ENCODE assay signal across 9 mouse cellular contexts in genomic region chr16:22629900-22630299, GRCm38 (mm10).
"Had no signal": no experiment of that assay in that cellular context is flagged by ENCODE, and none has a peak within 500 bp of the region (broad histone marks: within the 10 kb centered on the region; RNA-seq: fewer than 3 reads in every experiment).

No protein-coding gene starts in this region.

- ATAC-seq: midbrain, embryonic 15.5 days had no signal

- DNase-seq: kidney, adult 18-20 months; kidney, postnatal 14 days; liver; lung, adult 2 months; lung, postnatal 10 days; right cerebral cortex, adult 18-20 months; right cerebral cortex, postnatal 25 days; thymus, postnatal 36 days had no signal
